Mouse (Mus musculus): ENCODE data around the gene Grin1. TPM values are rescaled to one million over a fixed set of nuclear protein-coding genes. Genes with fewer than 3 reads are reported as not detected.

The Grin1 gene
- polyA plus RNA-seq, 1 experiment from 2014 or later: 0.78 TPM

DNA sequence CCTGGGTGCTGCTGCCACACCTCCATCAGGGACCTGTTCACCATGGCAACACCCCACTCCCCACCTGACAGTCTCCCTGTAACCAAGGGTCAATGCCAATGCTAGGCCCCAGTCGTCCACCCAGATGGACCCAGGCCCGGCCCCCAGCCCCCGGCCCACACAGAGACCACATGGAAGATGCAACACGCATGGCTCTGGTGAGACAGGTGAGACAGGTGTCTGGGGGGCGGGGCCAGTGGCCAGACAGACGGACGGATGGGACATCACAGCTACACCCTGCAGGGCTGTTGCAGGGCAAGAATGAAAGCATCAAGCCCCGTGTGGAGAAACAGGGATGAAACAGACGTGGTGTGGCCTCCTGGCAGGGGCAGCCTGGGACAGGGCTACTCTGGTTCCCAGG lies 25.3 kb downstream of the Grin1 start:
- no peak for TF ChIP-seq CTCF (IDR thresholded peaks at IDR 0.05; ENCODE audit: low read depth)
- WGBS: 64% methylated on average over 9 of the region's 9 CpGs
- no peak for ATAC-seq

DNA sequence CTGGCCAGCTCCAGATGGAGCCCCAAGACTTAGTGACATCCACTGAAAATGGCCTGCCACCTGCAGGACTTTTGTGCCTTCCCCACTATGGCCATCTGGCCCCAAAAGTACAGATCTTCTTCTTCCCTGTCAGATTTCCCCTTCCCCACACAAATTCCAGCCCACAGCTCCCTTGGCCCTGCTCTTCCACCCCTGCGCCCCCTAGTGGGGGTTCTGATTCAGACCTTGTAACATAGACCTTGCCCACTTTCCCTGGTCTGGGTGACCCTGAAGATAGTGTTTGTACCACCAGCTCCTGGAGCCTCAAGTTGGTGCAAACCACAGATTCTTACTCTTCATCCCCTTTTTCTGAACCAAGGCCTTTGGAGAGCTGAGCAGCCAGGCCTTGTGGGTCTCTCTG lies 26.1 kb downstream of the Grin1 start:
- TF ChIP-seq CTCF (IDR thresholded peaks at IDR 0.05; ENCODE audit: low read depth): peak; percentile 93
- 0% methylated on average over 1 of the region's 1 CpGs for WGBS
- 0 out of 2 replicates have a peak overlapping the region, but pooled peaks have one; percentile 42 for H3K4me3 ChIP-seq (ENCODE audit: low read depth, low read length)
- peaks cover 4% of the 10 kb centered on the region; the same call in 1 of the 2 replicates for H3K4me1 ChIP-seq (replicated peaks; ENCODE audit: control insufficient read depth, insufficient read depth, low read length)
- H3K4me2 ChIP-seq (replicated peaks; ENCODE audit: low read depth): peak overlapping the region; percentile 75
- no peak overlapping the region for H3K9ac ChIP-seq (ENCODE audit: low read depth, low read length)
- peaks cover 46% of the 10 kb centered on the region for H3K27me3 ChIP-seq (replicated peaks; ENCODE audit: control insufficient read depth, insufficient read depth, low read length)
- H3K9me3 ChIP-seq (ENCODE audit: control insufficient read depth): no peaks in the 10 kb centered on the region
- no peaks in the 10 kb centered on the region for H3K36me3 ChIP-seq (ENCODE audit: control insufficient read depth, insufficient read depth)
- no peak overlapping the region for H3K27ac ChIP-seq (ENCODE audit: low read depth, low read length)
- ATAC-seq: no peak

More for the DNA sequence above, 25.3 kb downstream of the Grin1 start:
- Histone ChIP-seq H3K9ac (ENCODE audit: low read depth, low read length) (no peak overlapping the region), H3K27me3 (replicated peaks; ENCODE audit: control insufficient read depth, insufficient read depth, low read length) (peaks cover 46% of the 10 kb centered on the region), H3K36me3 (ENCODE audit: control insufficient read depth, insufficient read depth) (no peaks in the 10 kb centered on the region), H3K4me3 (ENCODE audit: low read depth, low read length) (no peak overlapping the region), H3K9me3 (ENCODE audit: control insufficient read depth) (no peaks in the 10 kb centered on the region), H3K27ac (ENCODE audit: low read depth, low read length) (no peak overlapping the region), H3K4me2 (replicated peaks; ENCODE audit: low read depth) (no peak overlapping the region), H3K4me1 (replicated peaks; ENCODE audit: control insufficient read depth, insufficient read depth, low read length) (no peaks in the 10 kb centered on the region)

DNA sequence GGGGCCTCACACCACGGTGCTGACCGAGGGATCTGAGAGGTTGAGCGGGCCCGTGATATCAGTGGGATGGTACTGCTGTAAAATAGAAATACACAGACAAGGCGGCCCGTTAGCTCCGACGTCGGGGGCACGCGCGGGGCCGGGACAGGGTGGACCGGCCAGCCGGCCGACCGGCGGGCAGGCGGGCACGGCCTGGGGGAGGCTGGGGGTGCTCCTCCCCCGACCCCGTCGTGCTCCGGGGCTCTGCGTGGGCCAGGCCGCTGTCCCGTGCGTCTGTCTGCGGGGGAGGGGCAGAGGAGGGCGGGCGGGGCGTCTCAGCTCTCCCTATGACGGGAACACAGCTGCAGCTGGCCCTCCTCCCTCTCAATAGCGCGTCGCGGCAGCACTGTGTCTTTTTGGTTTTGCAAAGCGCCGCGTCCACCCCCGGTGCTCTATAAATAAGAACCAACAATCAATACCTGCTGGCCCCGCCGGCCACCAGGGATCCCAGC lies 26.9 kb downstream of the Grin1 start:
- Histone ChIP-seq H3K4me2 (replicated peaks; ENCODE audit: low read depth) (peak overlapping the region; percentile 75), H3K4me3 (ENCODE audit: low read depth, low read length) (peak overlapping the region; percentile 42), H3K36me3 (ENCODE audit: control insufficient read depth, insufficient read depth) (no peaks in the 10 kb centered on the region), H3K4me1 (replicated peaks; ENCODE audit: control insufficient read depth, insufficient read depth, low read length) (peaks cover 8% of the 10 kb centered on the region; the same call in 1 of the 2 replicates), H3K27ac (ENCODE audit: low read depth, low read length) (no peak overlapping the region; the same call in 1 of the 2 replicates), H3K27me3 (replicated peaks; ENCODE audit: control insufficient read depth, insufficient read depth, low read length) (peaks cover 46% of the 10 kb centered on the region), H3K9ac (ENCODE audit: low read depth, low read length) (no peak overlapping the region), H3K9me3 (ENCODE audit: control insufficient read depth) (no peaks in the 10 kb centered on the region)
- no peak for ATAC-seq
- WGBS: 3% methylated on average over 42 of the region's 43 CpGs
- TF ChIP-seq CTCF (IDR thresholded peaks at IDR 0.05; ENCODE audit: low read depth): no peak

DNA sequence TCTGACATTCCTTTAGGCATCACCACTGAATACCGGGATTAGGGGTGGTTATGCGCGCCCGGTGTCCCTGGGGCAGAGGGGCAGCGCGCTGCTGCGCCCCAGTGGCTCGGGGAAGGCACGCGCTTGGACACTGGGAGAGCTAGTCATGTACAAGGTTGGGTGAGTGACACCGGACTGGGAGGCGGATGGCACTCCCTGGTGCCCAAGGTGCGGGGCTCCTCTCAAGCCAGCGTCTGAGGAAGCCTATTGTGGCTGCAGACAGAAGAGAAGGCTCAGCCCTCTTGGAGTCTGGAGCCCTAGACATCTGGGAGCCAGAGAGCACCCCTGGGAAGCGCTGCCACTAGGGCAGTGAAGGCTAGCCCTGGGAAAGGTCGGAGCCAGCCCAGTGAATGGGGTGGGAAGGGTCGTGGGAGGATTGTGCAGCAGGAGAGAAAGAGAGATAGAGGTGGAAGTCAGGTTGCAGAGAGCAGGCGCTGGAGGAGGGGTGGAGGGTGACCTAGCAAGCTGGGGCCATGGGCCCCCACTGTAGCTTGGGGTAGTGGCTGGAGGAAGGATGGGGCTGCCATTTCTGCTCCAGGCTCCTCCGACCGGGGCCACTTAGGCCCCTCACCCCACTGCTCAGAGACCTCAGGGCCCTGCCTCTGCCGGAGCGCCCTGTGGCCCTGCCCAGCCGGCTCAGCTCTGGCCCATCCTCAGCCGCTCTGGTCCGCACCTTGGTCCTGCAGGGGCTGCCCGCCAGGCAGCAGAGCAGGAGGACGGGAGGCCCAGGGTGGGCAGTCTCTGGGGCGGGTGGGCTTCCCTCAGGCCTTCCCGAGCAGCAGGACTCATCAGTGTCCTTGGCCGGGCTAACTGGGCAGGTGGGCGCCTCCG lies 27.6 kb downstream of the Grin1 start:
- Histone ChIP-seq H3K27ac (ENCODE audit: low read depth, low read length) (no peak overlapping the region), H3K4me1 (replicated peaks; ENCODE audit: control insufficient read depth, insufficient read depth, low read length) (peaks cover 11% of the 10 kb centered on the region; the same call in 1 of the 2 replicates), H3K4me3 (ENCODE audit: low read depth, low read length) (peak overlapping the region; percentile 42), H3K27me3 (replicated peaks; ENCODE audit: control insufficient read depth, insufficient read depth, low read length) (peaks cover 46% of the 10 kb centered on the region), H3K9me3 (ENCODE audit: control insufficient read depth) (no peaks in the 10 kb centered on the region), H3K4me2 (replicated peaks; ENCODE audit: low read depth) (peak overlapping the region; percentile 75), H3K9ac (ENCODE audit: low read depth, low read length) (no peak overlapping the region), H3K36me3 (ENCODE audit: control insufficient read depth, insufficient read depth) (no peaks in the 10 kb centered on the region; the same call in 1 of the 2 replicates)
- ATAC-seq: no peak
- WGBS: 8% methylated on average over 27 of the region's 32 CpGs
- TF ChIP-seq CTCF (IDR thresholded peaks at IDR 0.05; ENCODE audit: low read depth): no peak; the same call in 1 of the 2 replicates

DNA sequence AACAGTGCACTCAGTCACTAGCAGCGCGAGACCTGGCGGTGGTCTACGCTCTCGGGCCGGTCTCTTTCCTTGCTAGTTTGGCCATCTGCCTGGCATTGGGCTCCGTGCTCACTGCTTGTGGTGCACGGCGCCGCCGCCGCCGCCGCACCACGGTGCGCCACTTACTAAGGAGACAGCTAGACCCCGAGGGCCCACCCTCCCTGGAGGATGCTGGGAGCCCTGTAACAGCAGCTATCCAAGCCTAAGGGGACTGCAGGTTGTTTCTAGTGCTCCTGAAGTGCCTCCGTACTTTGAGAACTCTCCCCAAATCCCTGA lies 28.2 kb downstream of the Grin1 start:
- Histone ChIP-seq H3K36me3 (ENCODE audit: control insufficient read depth, insufficient read depth) (no peaks in the 10 kb centered on the region; the same call in 1 of the 2 replicates), H3K9ac (ENCODE audit: low read depth, low read length) (no peak overlapping the region), H3K4me1 (replicated peaks; ENCODE audit: control insufficient read depth, insufficient read depth, low read length) (peaks cover 16% of the 10 kb centered on the region; the same call in 1 of the 2 replicates), H3K4me3 (ENCODE audit: low read depth, low read length) (peak overlapping the region; percentile 42), H3K27me3 (replicated peaks; ENCODE audit: control insufficient read depth, insufficient read depth, low read length) (peaks cover 46% of the 10 kb centered on the region), H3K9me3 (ENCODE audit: control insufficient read depth) (no peaks in the 10 kb centered on the region), H3K4me2 (replicated peaks; ENCODE audit: low read depth) (peak overlapping the region; percentile 75), H3K27ac (ENCODE audit: low read depth, low read length) (no peak overlapping the region)
- no peak for ATAC-seq
- no peak for TF ChIP-seq CTCF (IDR thresholded peaks at IDR 0.05; ENCODE audit: low read depth)
- under 1% methylated on average over 18 of the region's 18 CpGs for WGBS

- WGBS: 2% methylated on average over 54 of the region's 54 CpGs
- peak overlapping the region; percentile 42 for H3K4me3 ChIP-seq (ENCODE audit: low read depth, low read length)
- peaks cover 19% of the 10 kb centered on the region; the same call in 1 of the 2 replicates for H3K4me1 ChIP-seq (replicated peaks; ENCODE audit: control insufficient read depth, insufficient read depth, low read length)
- H3K4me2 ChIP-seq (replicated peaks; ENCODE audit: low read depth): peak overlapping the region; percentile 75
- no peak overlapping the region for H3K27ac ChIP-seq (ENCODE audit: low read depth, low read length)
- peaks cover 46% of the 10 kb centered on the region for H3K27me3 ChIP-seq (replicated peaks; ENCODE audit: control insufficient read depth, insufficient read depth, low read length)
- ATAC-seq: no peak
- H3K36me3 ChIP-seq (ENCODE audit: control insufficient read depth, insufficient read depth): peaks cover 2% of the 10 kb centered on the region; the same call in 1 of the 2 replicates
- H3K9me3 ChIP-seq (ENCODE audit: control insufficient read depth): no peaks in the 10 kb centered on the region
- 0 out of 2 replicates have a peak overlapping the region, but pooled peaks have one; percentile 17 for H3K9ac ChIP-seq (ENCODE audit: low read depth, low read length)
- no peak for TF ChIP-seq CTCF (IDR thresholded peaks at IDR 0.05; ENCODE audit: low read depth)
Measured at GRCm38 (mm10) chr2:25290101-25290815, 28.7 kb downstream of the Grin1 start.
